Mouse (Mus musculus) adrenal gland, postnatal 25 days (tissue): ENCODE measurements at regions not wholly inside any gene's neighbourhood (a gene's known extent, or its start where the extent isn't known, plus 50 kb on each side); places are given as distances from the start of the nearest gene placed in this dataset.

Experiments used
- DNase-seq: peaks from one replicate; pipeline ENCODE4 v3.0.0; 2021; ENCODE audit warnings: mixed read lengths

- DNase-seq = peak; percentile 77
Measured at GRCm38 (mm10) chr8:93591608-93592301, 56.1 kb upstream of the Ces5a start.

- DNase-seq = no peak
Measured at GRCm38 (mm10) chr8:93592302-93592651, 56.6 kb upstream of the Ces5a start.

GRCm38 (mm10) chr8:93598613-93599121, 63.0 kb upstream of the Ces5a start:
- DNase-seq = no peak

GRCm38 (mm10) chr8:93599306-93599705, 63.7 kb upstream of the Ces5a start:
- no peak for DNase-seq

GRCm38 (mm10) chr8:93599776-93600175, 64.1 kb upstream of the Ces5a start:
- no peak for DNase-seq

GRCm38 (mm10) chr8:93626807-93627526, 91.3 kb upstream of the Ces5a start:
- peak; percentile 78 for DNase-seq

- DNase-seq = no peak
Measured at GRCm38 (mm10) chr8:93627626-93628025, 92.0 kb upstream of the Ces5a start.

- DNase-seq = no peak
Measured at GRCm38 (mm10) chr8:93632896-93633295, 97.3 kb upstream of the Ces5a start.

GRCm38 (mm10) chr8:93642770-93643169, 107.1 kb upstream of the Ces5a start:
- DNase-seq = no peak

- no peak for DNase-seq
Measured at GRCm38 (mm10) chr8:93643471-93644215, 108.0 kb upstream of the Ces5a start.

- no peak for DNase-seq
Measured at GRCm38 (mm10) chr8:93653421-93653820, 117.8 kb upstream of the Ces5a start.

- peak; percentile 3 for DNase-seq
Measured at GRCm38 (mm10) chr8:93653913-93654705, 118.5 kb upstream of the Ces5a start.

- DNase-seq = no peak
Measured at GRCm38 (mm10) chr8:93655752-93656151, 120.1 kb upstream of the Ces5a start.

GRCm38 (mm10) chr8:93661739-93662138, 126.1 kb upstream of the Ces5a start:
- peak; percentile 76 for DNase-seq

- DNase-seq = no peak
Measured at GRCm38 (mm10) chr8:93662219-93662618, 126.6 kb upstream of the Ces5a start.

GRCm38 (mm10) chr8:93663851-93664250, 128.2 kb upstream of the Ces5a start:
- no peak for DNase-seq

GRCm38 (mm10) chr8:93668306-93668705, 132.7 kb upstream of the Ces5a start:
- DNase-seq = no peak

- no peak for DNase-seq
Measured at GRCm38 (mm10) chr8:93674721-93675120, 135.0 kb upstream of the Gnao1 start.

- DNase-seq = no peak
Measured at GRCm38 (mm10) chr8:93683773-93684391, 125.9 kb upstream of the Gnao1 start.

- no peak for DNase-seq
Measured at GRCm38 (mm10) chr8:93684392-93684791, 125.4 kb upstream of the Gnao1 start.

- DNase-seq = no peak
Measured at GRCm38 (mm10) chr8:93688845-93689244, 120.9 kb upstream of the Gnao1 start.
